Mouse (Mus musculus): Measurements from ENCODE around the gene Gm7030.
"Not testable (repeated sequence)": the region's sequence is repeated elsewhere in the genome, so short reads cannot be mapped to it uniquely, and the experiment has no call there.

The Gm7030 gene

GRCm38 (mm10) chr17:36135421-36136231, 6.4 kb upstream of the Gm7030 start:
- not testable (repeated sequence) for DNase-seq (ENCODE audit: low read depth, low spot score)

GRCm38 (mm10) chr17:36131516-36132265, 2.5 kb upstream of the Gm7030 start:
- DNase-seq (ENCODE audit: low read depth, low spot score) = no peak

GRCm38 (mm10) chr17:36128525-36128924, 700 bp downstream of the Gm7030 start:
- not testable (repeated sequence) for DNase-seq (ENCODE audit: low read depth, low spot score)

- not testable (repeated sequence) for DNase-seq (ENCODE audit: low read depth, low spot score)
Observed at GRCm38 (mm10) chr17:36124111-36124510, 5.1 kb downstream of the Gm7030 start.

GRCm38 (mm10) chr17:36121352-36122020, 7.7 kb downstream of the Gm7030 start, which contains the start of gene Gm19684:
TSS of gene Gm19684 (plus strand) at chr17:36121678.
- DNase-seq (ENCODE audit: low read depth, low spot score) = not testable (repeated sequence)

- DNase-seq (ENCODE audit: low read depth, low spot score) = not testable (repeated sequence)
Observed at GRCm38 (mm10) chr17:36120839-36121238, 8.4 kb downstream of the Gm7030 start.

- DNase-seq (ENCODE audit: low read depth, low spot score) = not testable (repeated sequence)
Observed at GRCm38 (mm10) chr17:36116545-36116944, 12.7 kb downstream of the Gm7030 start.

- not testable (repeated sequence) for DNase-seq (ENCODE audit: low read depth, low spot score)
Observed at GRCm38 (mm10) chr17:36113979-36114593, 15.1 kb downstream of the Gm7030 start.

- DNase-seq (ENCODE audit: low read depth, low spot score) = not testable (repeated sequence)
Observed at GRCm38 (mm10) chr17:36111510-36111868, 17.7 kb downstream of the Gm7030 start.

GRCm38 (mm10) chr17:36110641-36111509, 18.4 kb downstream of the Gm7030 start:
- not testable (repeated sequence) for DNase-seq (ENCODE audit: low read depth, low spot score)

GRCm38 (mm10) chr17:36110129-36110528, 19.1 kb downstream of the Gm7030 start:
- DNase-seq (ENCODE audit: low read depth, low spot score) = not testable (repeated sequence)

GRCm38 (mm10) chr17:36102091-36102490, 27.1 kb downstream of the Gm7030 start:
- not testable (repeated sequence) for DNase-seq (ENCODE audit: low read depth, low spot score)

GRCm38 (mm10) chr17:36099603-36100002, 29.6 kb downstream of the Gm7030 start:
- DNase-seq (ENCODE audit: low read depth, low spot score) = not testable (repeated sequence)

- DNase-seq (ENCODE audit: low read depth, low spot score) = no peak
Observed at GRCm38 (mm10) chr17:36093936-36094335, 35.3 kb downstream of the Gm7030 start.

GRCm38 (mm10) chr17:36092520-36092919, 36.7 kb downstream of the Gm7030 start:
- DNase-seq (ENCODE audit: low read depth, low spot score) = not testable (repeated sequence)

- not testable (repeated sequence) for DNase-seq (ENCODE audit: low read depth, low spot score)
Observed at GRCm38 (mm10) chr17:36091933-36092332, 37.3 kb downstream of the Gm7030 start.

GRCm38 (mm10) chr17:36085976-36086375, 43.2 kb downstream of the Gm7030 start:
- not testable (repeated sequence) for DNase-seq (ENCODE audit: low read depth, low spot score)

- no peak for DNase-seq (ENCODE audit: low read depth, low spot score)
Observed at GRCm38 (mm10) chr17:36083870-36084451, 45.3 kb downstream of the Gm7030 start.

GRCm38 (mm10) chr17:36083266-36083869, 45.9 kb downstream of the Gm7030 start:
- DNase-seq (ENCODE audit: low read depth, low spot score) = no peak
